Mouse (Mus musculus): ENCODE measurements at regions not wholly inside any gene's neighbourhood (a gene's known extent, or its start where the extent isn't known, plus 50 kb on each side); places are given as distances from the start of the nearest gene placed in this dataset.

GRCm38 (mm10) chr11:9932360-9933265, 740.9 kb downstream of the Abca13 start:
- TF ChIP-seq TCF3 (IDR thresholded peaks at IDR 0.05; ENCODE audit: insufficient read length, low read depth): no peak
- TF ChIP-seq CEBPB (IDR thresholded peaks at IDR 0.05; ENCODE audit: insufficient read depth, poor library complexity, severe bottlenecking): no peak
- TF ChIP-seq POLR2AphosphoS2 (IDR thresholded peaks at IDR 0.05; ENCODE audit: insufficient read length, low read depth): no peak
- no peak for TF ChIP-seq MYOD1 (IDR thresholded peaks at IDR 0.05; ENCODE audit: control insufficient read depth in 1 of 3, insufficient read length in 2 of 3, low read depth in 2 of 3)
- no peak for TF ChIP-seq REST (IDR thresholded peaks at IDR 0.05; ENCODE audit: insufficient read depth, insufficient read length)
- no peak for TF ChIP-seq SRF (IDR thresholded peaks at IDR 0.05; ENCODE audit: control insufficient read depth, insufficient read length, low read depth)
- no peak for TF ChIP-seq MAX (IDR thresholded peaks at IDR 0.05; ENCODE audit: low read depth)
- no peak for TF ChIP-seq TCF12 (IDR thresholded peaks at IDR 0.05; ENCODE audit: insufficient read depth, poor library complexity, severe bottlenecking)
- TF ChIP-seq USF1 (IDR thresholded peaks at IDR 0.05; ENCODE audit: low read depth): no peak
- TF ChIP-seq MYOG (IDR thresholded peaks at IDR 0.05; ENCODE audit: control insufficient read depth in 1 of 3, insufficient read depth in 1 of 3, insufficient read length in 2 of 3, low read depth in 2 of 3): no peak
- TF ChIP-seq E2F4 (IDR thresholded peaks at IDR 0.05; ENCODE audit: insufficient read depth): no peak
- no peak for TF ChIP-seq POLR2A (IDR thresholded peaks at IDR 0.05; ENCODE audit: insufficient read length, low read depth)
- H3K79me2 ChIP-seq (ENCODE audit: control insufficient read depth, insufficient read depth): no peaks in the 10 kb centered on the region
- no peak overlapping the region for H3K4me2 ChIP-seq (ENCODE audit: low read depth)
- H3K36me3 ChIP-seq (ENCODE audit: control insufficient read depth, insufficient read depth): no peaks in the 10 kb centered on the region
- no peak overlapping the region for H3ac ChIP-seq (ENCODE audit: control insufficient read depth, insufficient read length)
- no peaks in the 10 kb centered on the region for H3K27me3 ChIP-seq (ENCODE audit: control insufficient read depth, insufficient read depth, insufficient read length)
- no peak overlapping the region for H3K4me3 ChIP-seq

DNA sequence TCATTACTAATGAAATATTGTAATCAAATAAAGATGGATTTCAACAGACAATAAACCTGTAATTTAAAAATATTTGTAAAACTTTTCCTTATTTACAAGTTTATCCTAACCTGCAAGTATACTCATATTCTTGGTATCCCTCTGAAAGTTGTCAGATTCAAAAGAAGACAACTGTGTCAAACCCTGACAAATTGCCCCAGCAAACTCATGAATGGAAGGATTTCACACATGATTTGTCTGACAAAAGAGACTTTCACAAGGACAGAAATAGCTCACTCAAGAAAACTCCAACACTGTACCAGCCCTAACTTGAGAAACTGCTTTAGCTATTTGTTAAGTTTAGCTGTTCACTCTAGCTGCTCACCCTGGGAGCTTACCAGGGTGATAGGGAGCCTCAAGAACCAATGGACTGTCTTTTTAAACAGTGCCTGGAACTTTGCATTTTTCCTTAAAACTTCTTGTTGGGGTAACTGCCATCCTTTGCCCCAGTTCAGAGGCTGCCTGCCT, 771.0 kb downstream of the Abca13 start:
- Histone ChIP-seq H3ac (ENCODE audit: control insufficient read depth, insufficient read length) (no peak overlapping the region), H3K79me2 (ENCODE audit: control insufficient read depth, insufficient read depth) (no peaks in the 10 kb centered on the region), H3K36me3 (ENCODE audit: control insufficient read depth, insufficient read depth) (no peaks in the 10 kb centered on the region), H3K4me2 (ENCODE audit: low read depth) (no peak overlapping the region), H3K4me3 (no peak overlapping the region), H3K27me3 (ENCODE audit: control insufficient read depth, insufficient read depth, insufficient read length) (no peaks in the 10 kb centered on the region)
- no peak for TF ChIP-seq CEBPB (IDR thresholded peaks at IDR 0.05; ENCODE audit: insufficient read depth, poor library complexity, severe bottlenecking)
- no peak for TF ChIP-seq MAX (IDR thresholded peaks at IDR 0.05; ENCODE audit: low read depth)
- no peak for TF ChIP-seq TCF3 (IDR thresholded peaks at IDR 0.05; ENCODE audit: insufficient read length, low read depth)
- no peak for TF ChIP-seq USF1 (IDR thresholded peaks at IDR 0.05; ENCODE audit: low read depth)
- no peak for TF ChIP-seq TCF12 (IDR thresholded peaks at IDR 0.05; ENCODE audit: insufficient read depth, poor library complexity, severe bottlenecking)
- no peak for TF ChIP-seq E2F4 (IDR thresholded peaks at IDR 0.05; ENCODE audit: insufficient read depth)
- TF ChIP-seq REST (IDR thresholded peaks at IDR 0.05; ENCODE audit: insufficient read depth, insufficient read length): no peak
- TF ChIP-seq POLR2A (IDR thresholded peaks at IDR 0.05; ENCODE audit: insufficient read length, low read depth): no peak
- TF ChIP-seq POLR2AphosphoS2 (IDR thresholded peaks at IDR 0.05; ENCODE audit: insufficient read length, low read depth): no peak
- no peak for TF ChIP-seq MYOG (IDR thresholded peaks at IDR 0.05; ENCODE audit: control insufficient read depth in 1 of 3, insufficient read depth in 1 of 3, insufficient read length in 2 of 3, low read depth in 2 of 3)
- no peak for TF ChIP-seq SRF (IDR thresholded peaks at IDR 0.05; ENCODE audit: control insufficient read depth, insufficient read length, low read depth)
- TF ChIP-seq MYOD1 (IDR thresholded peaks at IDR 0.05; ENCODE audit: control insufficient read depth in 1 of 3, insufficient read length in 2 of 3, low read depth in 2 of 3): no peak

- H3K27me3 ChIP-seq (ENCODE audit: control insufficient read depth, insufficient read depth, insufficient read length): no peaks in the 10 kb centered on the region
- no peaks in the 10 kb centered on the region for H3K36me3 ChIP-seq (ENCODE audit: control insufficient read depth, insufficient read depth)
- no peak overlapping the region for H3K4me2 ChIP-seq (ENCODE audit: low read depth)
- TF ChIP-seq POLR2AphosphoS2 (IDR thresholded peaks at IDR 0.05; ENCODE audit: insufficient read length, low read depth): no peak
- TF ChIP-seq MYOD1 (IDR thresholded peaks at IDR 0.05; ENCODE audit: control insufficient read depth in 1 of 3, insufficient read length in 2 of 3, low read depth in 2 of 3): no peak
- TF ChIP-seq TCF12 (IDR thresholded peaks at IDR 0.05; ENCODE audit: insufficient read depth, poor library complexity, severe bottlenecking): no peak
- no peak for TF ChIP-seq REST (IDR thresholded peaks at IDR 0.05; ENCODE audit: insufficient read depth, insufficient read length)
- no peak for TF ChIP-seq MYOG (IDR thresholded peaks at IDR 0.05; ENCODE audit: control insufficient read depth in 1 of 3, insufficient read depth in 1 of 3, insufficient read length in 2 of 3, low read depth in 2 of 3)
- TF ChIP-seq E2F4 (IDR thresholded peaks at IDR 0.05; ENCODE audit: insufficient read depth): no peak
- TF ChIP-seq POLR2A (IDR thresholded peaks at IDR 0.05; ENCODE audit: insufficient read length, low read depth): no peak
- no peak for TF ChIP-seq MAX (IDR thresholded peaks at IDR 0.05; ENCODE audit: low read depth)
- no peak for TF ChIP-seq CEBPB (IDR thresholded peaks at IDR 0.05; ENCODE audit: insufficient read depth, poor library complexity, severe bottlenecking)
- no peak for TF ChIP-seq TCF3 (IDR thresholded peaks at IDR 0.05; ENCODE audit: insufficient read length, low read depth)
- no peak for TF ChIP-seq USF1 (IDR thresholded peaks at IDR 0.05; ENCODE audit: low read depth)
- no peak for TF ChIP-seq SRF (IDR thresholded peaks at IDR 0.05; ENCODE audit: control insufficient read depth, insufficient read length, low read depth)
- H3K79me2 ChIP-seq (ENCODE audit: control insufficient read depth, insufficient read depth): no peaks in the 10 kb centered on the region
- no peak overlapping the region for H3ac ChIP-seq (ENCODE audit: control insufficient read depth, insufficient read length)
- no peak overlapping the region for H3K4me3 ChIP-seq
Observed at GRCm38 (mm10) chr11:9982974-9983373, 791.2 kb downstream of the Abca13 start.

- H3K4me2 ChIP-seq (ENCODE audit: low read depth): no peak overlapping the region
- no peak for TF ChIP-seq TCF12 (IDR thresholded peaks at IDR 0.05; ENCODE audit: insufficient read depth, poor library complexity, severe bottlenecking)
- no peak for TF ChIP-seq MYOG (IDR thresholded peaks at IDR 0.05; ENCODE audit: control insufficient read depth in 1 of 3, insufficient read depth in 1 of 3, insufficient read length in 2 of 3, low read depth in 2 of 3)
- TF ChIP-seq MAX (IDR thresholded peaks at IDR 0.05; ENCODE audit: low read depth): no peak
- TF ChIP-seq POLR2A (IDR thresholded peaks at IDR 0.05; ENCODE audit: insufficient read length, low read depth): no peak
- no peak for TF ChIP-seq MYOD1 (IDR thresholded peaks at IDR 0.05; ENCODE audit: control insufficient read depth in 1 of 3, insufficient read length in 2 of 3, low read depth in 2 of 3)
- no peak for TF ChIP-seq USF1 (IDR thresholded peaks at IDR 0.05; ENCODE audit: low read depth)
- TF ChIP-seq REST (IDR thresholded peaks at IDR 0.05; ENCODE audit: insufficient read depth, insufficient read length): no peak
- no peak for TF ChIP-seq E2F4 (IDR thresholded peaks at IDR 0.05; ENCODE audit: insufficient read depth)
- no peak for TF ChIP-seq POLR2AphosphoS2 (IDR thresholded peaks at IDR 0.05; ENCODE audit: insufficient read length, low read depth)
- no peak for TF ChIP-seq TCF3 (IDR thresholded peaks at IDR 0.05; ENCODE audit: insufficient read length, low read depth)
- TF ChIP-seq SRF (IDR thresholded peaks at IDR 0.05; ENCODE audit: control insufficient read depth, insufficient read length, low read depth): no peak
- no peak for TF ChIP-seq CEBPB (IDR thresholded peaks at IDR 0.05; ENCODE audit: insufficient read depth, poor library complexity, severe bottlenecking)
- no peak overlapping the region for H3K4me3 ChIP-seq
Observed at GRCm38 (mm10) chr11:9994601-9995166, 802.9 kb downstream of the Abca13 start.

More at GRCm38 (mm10) chr11:9994601-9995166, 802.9 kb downstream of the Abca13 start:
- H3K27me3 ChIP-seq (ENCODE audit: control insufficient read depth, insufficient read depth, insufficient read length): no peaks in the 10 kb centered on the region
- no peak overlapping the region for H3ac ChIP-seq (ENCODE audit: control insufficient read depth, insufficient read length)
- H3K36me3 ChIP-seq (ENCODE audit: control insufficient read depth, insufficient read depth): no peaks in the 10 kb centered on the region
- H3K79me2 ChIP-seq (ENCODE audit: control insufficient read depth, insufficient read depth): no peaks in the 10 kb centered on the region
